Mouse (Mus musculus) liver, embryonic 14.5 days (tissue): ENCODE measurements around the gene Ifna16.

Experiments
- CTCF ChIP-seq: IDR thresholded peaks from 2 replicates; pipeline ENCODE4 v1.5.1; 2016; ENCODE audit warnings: antibody characterized with exemption, low read depth, control low read depth
- EP300 ChIP-seq: IDR thresholded peaks from 2 replicates; pipeline ENCODE4 v1.6.1; 2016; ENCODE audit warnings: antibody characterized with exemption, low read depth

- TF ChIP-seq CTCF (no peak), EP300 (no peak)
These were observed 21.3 kb downstream of the Ifna16 start for GRCm38 (mm10) chr4:88655461-88655860.
